Mouse (Mus musculus): ENCODE results near the gene Kcnip4. TPM values are rescaled to one million over a fixed set of nuclear protein-coding genes. Genes with fewer than 3 reads are reported as not detected.

Gene Kcnip4
- total RNA-seq, 1 experiment, result 0.09 TPM

DNA sequence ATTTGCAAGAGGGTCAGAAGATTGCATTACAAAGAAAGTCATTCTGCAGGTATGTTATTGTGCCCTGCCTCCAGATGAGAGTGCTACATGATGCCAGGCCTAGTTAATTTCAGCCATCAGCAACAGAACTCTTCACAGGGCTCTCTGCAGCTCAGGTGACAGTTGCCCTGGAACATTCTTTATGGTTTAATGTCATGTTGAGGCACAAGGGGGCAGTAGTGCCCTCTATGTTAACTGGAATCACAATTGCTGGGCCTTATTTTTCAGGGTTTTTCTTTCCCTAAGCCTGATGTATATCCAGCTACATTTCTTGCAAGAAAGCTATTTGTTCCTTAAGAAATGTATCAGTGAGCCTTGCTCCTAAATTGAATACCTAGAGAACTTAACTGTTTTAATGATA lies 1094.2 kb downstream of the Kcnip4 start:
- H3K4me3 ChIP-seq (ENCODE audit: insufficient read depth in 1 of 2, low read depth in 1 of 2, low read length in 2 of 2, poor library complexity in 1 of 2, severe bottlenecking in 1 of 2), result no peak overlapping the region
- DNase-seq (ENCODE audit: low read depth, low spot score), result peak; percentile 22
- TF ChIP-seq ZNF384 (IDR thresholded peaks at IDR 0.05; ENCODE audit: low read depth, low read length) (no peak), CHD2 (IDR thresholded peaks at IDR 0.05; ENCODE audit: low read depth, low read length) (no peak), MAFK (IDR thresholded peaks at IDR 0.05; ENCODE audit: insufficient read depth, low read depth, low read length) (no peak), ZC3H11A (IDR thresholded peaks at IDR 0.05; ENCODE audit: borderline replicate concordance, low read depth, low read length) (no peak), HCFC1 (IDR thresholded peaks at IDR 0.05; ENCODE audit: borderline replicate concordance, insufficient read depth, low read length) (no peak)
- no peak overlapping the region for H3K9ac ChIP-seq (ENCODE audit: insufficient read depth, low read depth, low read length, poor library complexity, severe bottlenecking)
- no peaks in the 10 kb centered on the region for H3K4me1 ChIP-seq (ENCODE audit: control insufficient read depth in 2 of 2, insufficient read depth in 2 of 2, low read length in 2 of 2, poor library complexity in 1 of 2)
- no peak overlapping the region for H3K27ac ChIP-seq (ENCODE audit: insufficient read depth, low read depth, low read length, poor library complexity, severe bottlenecking)
- H3K9me3 ChIP-seq (ENCODE audit: control insufficient read depth, insufficient read depth, low read depth, low read length), result no peaks in the 10 kb centered on the region
- no peaks in the 10 kb centered on the region for H3K36me3 ChIP-seq (ENCODE audit: control insufficient read depth, insufficient read depth, low read length, poor library complexity, severe bottlenecking)
- in situ Hi-C loops (cut with MboI; ENCODE audit: low sequenced_read_pairs in 2 of 2, unreplicated experiment in 2 of 2), result no loop called here

- Histone ChIP-seq H3K4me3 (ENCODE audit: insufficient read depth in 1 of 2, low read depth in 1 of 2, low read length in 2 of 2, poor library complexity in 1 of 2, severe bottlenecking in 1 of 2) (no peak overlapping the region), H3K4me1 (ENCODE audit: control insufficient read depth in 2 of 2, insufficient read depth in 2 of 2, low read length in 2 of 2, poor library complexity in 1 of 2) (no peaks in the 10 kb centered on the region), H3K36me3 (ENCODE audit: control insufficient read depth, insufficient read depth, low read length, poor library complexity, severe bottlenecking) (no peaks in the 10 kb centered on the region), H3K9me3 (ENCODE audit: control insufficient read depth, insufficient read depth, low read depth, low read length) (no peaks in the 10 kb centered on the region), H3K27ac (ENCODE audit: insufficient read depth, low read depth, low read length, poor library complexity, severe bottlenecking) (no peak overlapping the region), H3K9ac (ENCODE audit: insufficient read depth, low read depth, low read length, poor library complexity, severe bottlenecking) (no peak overlapping the region)
- TF ChIP-seq HCFC1 (IDR thresholded peaks at IDR 0.05; ENCODE audit: borderline replicate concordance, insufficient read depth, low read length) (no peak), ZNF384 (IDR thresholded peaks at IDR 0.05; ENCODE audit: low read depth, low read length) (no peak), ZC3H11A (IDR thresholded peaks at IDR 0.05; ENCODE audit: borderline replicate concordance, low read depth, low read length) (no peak), CHD2 (IDR thresholded peaks at IDR 0.05; ENCODE audit: low read depth, low read length) (no peak), MAFK (IDR thresholded peaks at IDR 0.05; ENCODE audit: insufficient read depth, low read depth, low read length) (no peak)
- in situ Hi-C loops (cut with MboI; ENCODE audit: low sequenced_read_pairs in 2 of 2, unreplicated experiment in 2 of 2), result no loop called here
- no peak for DNase-seq (ENCODE audit: low read depth, low spot score)
Measured at GRCm38 (mm10) chr5:48421957-48422356, 1102.8 kb downstream of the Kcnip4 start.

GRCm38 (mm10) chr5:48419741-48420140 lies 1105.0 kb downstream of the Kcnip4 start:
- TF ChIP-seq ZNF384 (IDR thresholded peaks at IDR 0.05; ENCODE audit: low read depth, low read length) (no peak), CHD2 (IDR thresholded peaks at IDR 0.05; ENCODE audit: low read depth, low read length) (no peak), HCFC1 (IDR thresholded peaks at IDR 0.05; ENCODE audit: borderline replicate concordance, insufficient read depth, low read length) (no peak), ZC3H11A (IDR thresholded peaks at IDR 0.05; ENCODE audit: borderline replicate concordance, low read depth, low read length) (no peak), MAFK (IDR thresholded peaks at IDR 0.05; ENCODE audit: insufficient read depth, low read depth, low read length) (no peak)
- Histone ChIP-seq H3K9ac (ENCODE audit: insufficient read depth, low read depth, low read length, poor library complexity, severe bottlenecking) (no peak overlapping the region), H3K4me3 (ENCODE audit: insufficient read depth in 1 of 2, low read depth in 1 of 2, low read length in 2 of 2, poor library complexity in 1 of 2, severe bottlenecking in 1 of 2) (no peak overlapping the region), H3K36me3 (ENCODE audit: control insufficient read depth, insufficient read depth, low read length, poor library complexity, severe bottlenecking) (no peaks in the 10 kb centered on the region), H3K9me3 (ENCODE audit: control insufficient read depth, insufficient read depth, low read depth, low read length) (no peaks in the 10 kb centered on the region), H3K4me1 (ENCODE audit: control insufficient read depth in 2 of 2, insufficient read depth in 2 of 2, low read length in 2 of 2, poor library complexity in 1 of 2) (no peaks in the 10 kb centered on the region), H3K27ac (ENCODE audit: insufficient read depth, low read depth, low read length, poor library complexity, severe bottlenecking) (no peak overlapping the region)
- in situ Hi-C loops (cut with MboI; ENCODE audit: low sequenced_read_pairs in 2 of 2, unreplicated experiment in 2 of 2), result no loop called here
- no peak for DNase-seq (ENCODE audit: low read depth, low spot score)

DNA sequence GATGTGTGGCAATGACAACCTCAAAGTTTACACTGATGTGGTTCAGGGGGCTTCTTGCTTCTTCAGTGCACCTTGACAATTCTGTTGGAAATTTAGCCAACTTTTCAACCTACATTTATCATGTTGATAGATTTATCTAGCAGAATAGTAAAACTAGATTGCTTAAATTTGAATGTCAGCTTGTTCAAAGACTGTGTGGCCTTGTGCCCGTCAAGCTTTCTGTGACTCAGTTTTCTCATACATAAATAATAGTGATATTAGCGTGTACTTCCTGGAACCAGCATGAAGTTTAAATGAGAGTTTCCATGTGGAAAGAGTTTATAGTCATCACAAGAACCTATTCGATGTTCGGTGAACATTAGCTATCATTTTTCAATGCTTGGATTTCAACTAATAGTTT lies 1112.4 kb downstream of the Kcnip4 start:
- Histone ChIP-seq H3K27ac (ENCODE audit: insufficient read depth, low read depth, low read length, poor library complexity, severe bottlenecking) (no peak overlapping the region), H3K9me3 (ENCODE audit: control insufficient read depth, insufficient read depth, low read depth, low read length) (no peaks in the 10 kb centered on the region), H3K36me3 (ENCODE audit: control insufficient read depth, insufficient read depth, low read length, poor library complexity, severe bottlenecking) (no peaks in the 10 kb centered on the region), H3K4me1 (ENCODE audit: control insufficient read depth in 2 of 2, insufficient read depth in 2 of 2, low read length in 2 of 2, poor library complexity in 1 of 2) (no peaks in the 10 kb centered on the region), H3K4me3 (ENCODE audit: insufficient read depth in 1 of 2, low read depth in 1 of 2, low read length in 2 of 2, poor library complexity in 1 of 2, severe bottlenecking in 1 of 2) (no peak overlapping the region), H3K9ac (ENCODE audit: insufficient read depth, low read depth, low read length, poor library complexity, severe bottlenecking) (no peak overlapping the region)
- no peak for DNase-seq (ENCODE audit: low read depth, low spot score)
- in situ Hi-C loops (cut with MboI; ENCODE audit: low sequenced_read_pairs in 2 of 2, unreplicated experiment in 2 of 2), result no loop called here
- TF ChIP-seq ZNF384 (IDR thresholded peaks at IDR 0.05; ENCODE audit: low read depth, low read length) (no peak), HCFC1 (IDR thresholded peaks at IDR 0.05; ENCODE audit: borderline replicate concordance, insufficient read depth, low read length) (no peak), CHD2 (IDR thresholded peaks at IDR 0.05; ENCODE audit: low read depth, low read length) (no peak), MAFK (IDR thresholded peaks at IDR 0.05; ENCODE audit: insufficient read depth, low read depth, low read length) (no peak)

GRCm38 (mm10) chr5:48411462-48411861 lies 1113.2 kb downstream of the Kcnip4 start:
- in situ Hi-C loops (cut with MboI; ENCODE audit: low sequenced_read_pairs in 2 of 2, unreplicated experiment in 2 of 2), result no loop called here
- no peak for TF ChIP-seq MAFK (IDR thresholded peaks at IDR 0.05; ENCODE audit: insufficient read depth, low read depth, low read length)

More at GRCm38 (mm10) chr5:48411462-48411861, 1113.2 kb downstream of the Kcnip4 start:
- H3K9ac ChIP-seq (ENCODE audit: insufficient read depth, low read depth, low read length, poor library complexity, severe bottlenecking), result no peak overlapping the region
- no peaks in the 10 kb centered on the region for H3K9me3 ChIP-seq (ENCODE audit: control insufficient read depth, insufficient read depth, low read depth, low read length)
- no peaks in the 10 kb centered on the region for H3K36me3 ChIP-seq (ENCODE audit: control insufficient read depth, insufficient read depth, low read length, poor library complexity, severe bottlenecking)
- no peaks in the 10 kb centered on the region for H3K4me1 ChIP-seq (ENCODE audit: control insufficient read depth in 2 of 2, insufficient read depth in 2 of 2, low read length in 2 of 2, poor library complexity in 1 of 2)
- DNase-seq (ENCODE audit: low read depth, low spot score), result no peak
- no peak overlapping the region for H3K4me3 ChIP-seq (ENCODE audit: insufficient read depth in 1 of 2, low read depth in 1 of 2, low read length in 2 of 2, poor library complexity in 1 of 2, severe bottlenecking in 1 of 2)
- no peak overlapping the region for H3K27ac ChIP-seq (ENCODE audit: insufficient read depth, low read depth, low read length, poor library complexity, severe bottlenecking)

Measured in ES-E14 (cell line).